Mouse (Mus musculus) limb, embryonic 14.5 days (tissue): Measurements from ENCODE around the gene Dtx1. TPM values are rescaled to one million over a fixed set of nuclear protein-coding genes. Genes with fewer than 3 reads are reported as not detected.

ENCODE experiments used
- ATAC-seq: fragments of 200-750 bp; cut with Nextera tagmentation; 2 replicates; pipeline ENCODE4 v1.8.0; 2017; ENCODE audit warnings: low read depth, moderate number of reproducible peaks, moderate TSS enrichment; ENCODE audit not compliant: low FRiP score
- DNase-seq: peaks from one replicate; pipeline ENCODE4 v3.0.0-alpha.2; 2015; ENCODE audit warnings: low spot score
- H3K27ac ChIP-seq: fragments of 300-500 bp; sonication (generic); replicated peaks from 2 replicates; pipeline ENCODE4 v1.5.1; 2014; ENCODE audit warnings: low read depth, mild to moderate bottlenecking, low read length, moderate library complexity, mixed read lengths
- H3K27me3 ChIP-seq: fragments of 300-500 bp; sonication (generic); 2 replicates; pipeline ENCODE4 v1.6.1; 2014; ENCODE audit warnings: low read length, mixed read lengths; ENCODE audit not compliant: control insufficient read depth, insufficient read depth
- H3K36me3 ChIP-seq: fragments of 300-500 bp; sonication (generic); 2 replicates; pipeline ENCODE4 v1.6.1; 2014; ENCODE audit warnings: mild to moderate bottlenecking, low read length, moderate library complexity, mixed read lengths; ENCODE audit not compliant: control insufficient read depth, insufficient read depth
- H3K4me1 ChIP-seq: fragments of 300-500 bp; sonication (generic); 2 replicates; pipeline ENCODE4 v1.6.1; 2014; ENCODE audit warnings: antibody characterized with exemption, low read length, mixed read lengths; ENCODE audit not compliant: control insufficient read depth, insufficient read depth
- H3K4me2 ChIP-seq: fragments of 300-500 bp; sonication (generic); replicated peaks from 2 replicates; pipeline ENCODE4 v1.6.1; 2014; ENCODE audit warnings: low read depth, mild to moderate bottlenecking, low read length, moderate library complexity; ENCODE audit not compliant: severe bottlenecking
- H3K4me3 ChIP-seq: fragments of 300-500 bp; sonication (generic); replicated peaks from 2 replicates; pipeline ENCODE4 v1.5.1; 2014; ENCODE audit warnings: low read length
- H3K9ac ChIP-seq: fragments of 300-500 bp; sonication (generic); 2 replicates; pipeline ENCODE4 v1.6.1; 2014; ENCODE audit warnings: mild to moderate bottlenecking, low read depth, low read length, moderate library complexity; ENCODE audit not compliant: severe bottlenecking
- H3K9me3 ChIP-seq: fragments of 300-500 bp; sonication (generic); 2 replicates; pipeline ENCODE4 v1.6.1; 2016; ENCODE audit warnings: low read length; ENCODE audit not compliant: control insufficient read depth
- POLR2A ChIP-seq: fragments of 200-500 bp; IDR thresholded peaks from 2 replicates; pipeline ENCODE4 v1.8.0; 2012; ENCODE audit warnings: inconsistent platforms, mild to moderate bottlenecking, moderate library complexity, borderline replicate concordance; ENCODE audit not compliant: insufficient read depth, insufficient read length; ENCODE audit errors: extremely low read depth
- WGBS: fragments of 180-500 bp; shearing (Covaris S2); extraction: QIAGEN DNeasy Blood & Tissue Kit; methylation state at CpG from one replicate; pipeline ENCODE4 v1.1.7; 2014; 5-methylcytosine and 5-hydroxymethylcytosine counted together
- polyA plus RNA-seq, 2 experiments: library from polyadenylated mRNA; depleted of rRNA in 1 of 2; stranded (reverse) in 1 of 2; unstranded in 1 of 2; fragments of >200 nt; fragmentation: Nextera tagmentation in 1 of 2; extraction: Ambion mirVana in 1 of 2; gene quantifications; 2 replicates each; pipeline versions ENCODE4 v1.2.1 to v1.2.3; 2012 to 2014

Gene Dtx1
- polyA plus RNA-seq, 2 experiments: 3.9 to 11.1 TPM

- peak overlapping the region; percentile 41; the same call in 1 of the 2 replicates for H3K9ac ChIP-seq
- TF ChIP-seq POLR2A: no peak
- DNase-seq (no peak), ATAC-seq (no peak)
- 7% methylated on average over 29 of the region's 29 CpGs for WGBS
- H3K36me3 ChIP-seq: peaks cover 17% of the 10 kb centered on the region
- H3K27ac ChIP-seq: no peak overlapping the region
- H3K4me2 ChIP-seq: peak overlapping the region; percentile 37
- H3K4me1 ChIP-seq: no peaks in the 10 kb centered on the region
- H3K9me3 ChIP-seq: peaks cover 6% of the 10 kb centered on the region; the same call in 1 of the 2 replicates
- peaks cover 9% of the 10 kb centered on the region; the same call in 1 of the 2 replicates for H3K27me3 ChIP-seq
- H3K4me3 ChIP-seq: 0 out of 2 replicates have a peak overlapping the region, but pooled peaks have one; percentile 8
Measured at GRCm38 (mm10) chr5:120631128-120631527, 80.6 kb downstream of the Dtx1 start.

Other genes starting within 250 kb of the Dtx1 start
- 1.2 and 1.3 TPM in 2 replicates for gene Sdsl, start 239.1 kb downstream of the Dtx1 start, polyA plus RNA-seq (2012; rRNA removed)
- 0.61 and 1.2 TPM in 2 replicates for gene Sdsl, start 239.1 kb downstream of the Dtx1 start, polyA plus RNA-seq (2014; fragmentation: Nextera tagmentation; extraction: Ambion mirVana)
- 0.10 and 0.36 TPM in 2 replicates for gene Sds, start 235.4 kb downstream of the Dtx1 start, polyA plus RNA-seq (2012; rRNA removed)
- gene Sds, start 235.4 kb downstream of the Dtx1 start, polyA plus RNA-seq (2014; fragmentation: Nextera tagmentation; extraction: Ambion mirVana): not detected in 2 replicates
- 33.9 and 44.6 TPM in 2 replicates for gene Plbd2, start 208.3 kb downstream of the Dtx1 start, polyA plus RNA-seq (2012; rRNA removed)
- gene Plbd2, start 208.3 kb downstream of the Dtx1 start, polyA plus RNA-seq (2014; fragmentation: Nextera tagmentation; extraction: Ambion mirVana): 51.6 and 54.0 TPM in 2 replicates
- 13.2 and 15.4 TPM in 2 replicates for gene Slc8b1, start 200.8 kb downstream of the Dtx1 start, polyA plus RNA-seq (2012; rRNA removed)
- 3.7 and 5.6 TPM in 2 replicates for gene Slc8b1, start 200.8 kb downstream of the Dtx1 start, polyA plus RNA-seq (2014; fragmentation: Nextera tagmentation; extraction: Ambion mirVana)
- 47.1 and 64.9 TPM in 2 replicates for gene Tpcn1, start 123.3 kb downstream of the Dtx1 start, polyA plus RNA-seq (2012; rRNA removed)
- 24.3 and 25.2 TPM in 2 replicates for gene Tpcn1, start 123.3 kb downstream of the Dtx1 start, polyA plus RNA-seq (2014; fragmentation: Nextera tagmentation; extraction: Ambion mirVana)
- gene Iqcd, start 122.9 kb downstream of the Dtx1 start, polyA plus RNA-seq (2012; rRNA removed): 0.90 and 1.4 TPM in 2 replicates
- 0.12 and 0.43 TPM in 2 replicates for gene Iqcd, start 122.9 kb downstream of the Dtx1 start, polyA plus RNA-seq (2014; fragmentation: Nextera tagmentation; extraction: Ambion mirVana)
- 25.4 TPM in 2 replicates for gene Rita1, start 99.3 kb downstream of the Dtx1 start, polyA plus RNA-seq (2012; rRNA removed)
- gene Rita1, start 99.3 kb downstream of the Dtx1 start, polyA plus RNA-seq (2014; fragmentation: Nextera tagmentation; extraction: Ambion mirVana): 10.2 and 11.6 TPM in 2 replicates
- 36.1 and 42.1 TPM in 2 replicates for gene Ddx54, start 99.2 kb downstream of the Dtx1 start, polyA plus RNA-seq (2012; rRNA removed)
- gene Ddx54, start 99.2 kb downstream of the Dtx1 start, polyA plus RNA-seq (2014; fragmentation: Nextera tagmentation; extraction: Ambion mirVana): 34.1 and 35.1 TPM in 2 replicates
- gene Cfap73, start 77.7 kb downstream of the Dtx1 start, polyA plus RNA-seq (2012; rRNA removed): not detected in 2 replicates
- gene Cfap73, start 77.7 kb downstream of the Dtx1 start, polyA plus RNA-seq (2014; fragmentation: Nextera tagmentation; extraction: Ambion mirVana): not detected in 2 replicates
- 0.19 and 0.32 TPM in 2 replicates for gene Rasal1, start 63.1 kb downstream of the Dtx1 start, polyA plus RNA-seq (2012; rRNA removed)
- 0.17 and 1.0 TPM in 2 replicates for gene Rasal1, start 63.1 kb downstream of the Dtx1 start, polyA plus RNA-seq (2014; fragmentation: Nextera tagmentation; extraction: Ambion mirVana)
- gene Oas2, start 37.9 kb upstream of the Dtx1 start, polyA plus RNA-seq (2012; rRNA removed): 1.1 and 1.5 TPM in 2 replicates
- 0.23 and 0.75 TPM in 2 replicates for gene Oas2, start 37.9 kb upstream of the Dtx1 start, polyA plus RNA-seq (2014; fragmentation: Nextera tagmentation; extraction: Ambion mirVana)
- gene Oas3, start 65.7 kb upstream of the Dtx1 start, polyA plus RNA-seq (2012; rRNA removed): 0.11 and 0.22 TPM in 2 replicates
- gene Oas3, start 65.7 kb upstream of the Dtx1 start, polyA plus RNA-seq (2014; fragmentation: Nextera tagmentation; extraction: Ambion mirVana): 0.22 TPM in 1 of 2 replicates, not detected in the other
- not detected in 2 replicates for gene Oas1e, start 83.6 kb upstream of the Dtx1 start, polyA plus RNA-seq (2012; rRNA removed)
- not detected in 2 replicates for gene Oas1e, start 83.6 kb upstream of the Dtx1 start, polyA plus RNA-seq (2014; fragmentation: Nextera tagmentation; extraction: Ambion mirVana)
- 0.58 and 0.85 TPM in 2 replicates for gene Oas1c, start 100.6 kb upstream of the Dtx1 start, polyA plus RNA-seq (2012; rRNA removed)
- 0.10 and 0.19 TPM in 2 replicates for gene Oas1c, start 100.6 kb upstream of the Dtx1 start, polyA plus RNA-seq (2014; fragmentation: Nextera tagmentation; extraction: Ambion mirVana)
- gene Oas1f, start 135.4 kb upstream of the Dtx1 start, polyA plus RNA-seq (2012; rRNA removed): not detected in 2 replicates
- gene Oas1f, start 135.4 kb upstream of the Dtx1 start, polyA plus RNA-seq (2014; fragmentation: Nextera tagmentation; extraction: Ambion mirVana): not detected in 2 replicates
- not detected in 2 replicates for gene Oas1h, start 149.5 kb upstream of the Dtx1 start, polyA plus RNA-seq (2012; rRNA removed)
- gene Oas1h, start 149.5 kb upstream of the Dtx1 start, polyA plus RNA-seq (2014; fragmentation: Nextera tagmentation; extraction: Ambion mirVana): not detected in 2 replicates
- gene Oas1g, start 175.7 kb upstream of the Dtx1 start, polyA plus RNA-seq (2012; rRNA removed): 0.58 and 0.72 TPM in 2 replicates
- gene Oas1g, start 175.7 kb upstream of the Dtx1 start, polyA plus RNA-seq (2014; fragmentation: Nextera tagmentation; extraction: Ambion mirVana): 0.19 TPM in 1 of 2 replicates, not detected in the other
- 1.5 and 2.0 TPM in 2 replicates for gene Oas1a, start 195.6 kb upstream of the Dtx1 start, polyA plus RNA-seq (2012; rRNA removed)
- gene Oas1a, start 195.6 kb upstream of the Dtx1 start, polyA plus RNA-seq (2014; fragmentation: Nextera tagmentation; extraction: Ambion mirVana): 1.3 and 1.6 TPM in 2 replicates
- gene Oas1d, start 202.6 kb upstream of the Dtx1 start, polyA plus RNA-seq (2012; rRNA removed): not detected in 2 replicates
- gene Oas1d, start 202.6 kb upstream of the Dtx1 start, polyA plus RNA-seq (2014; fragmentation: Nextera tagmentation; extraction: Ambion mirVana): not detected in 2 replicates